Mouse (Mus musculus): ENCODE measurements at regions not wholly inside any gene's neighbourhood (a gene's known extent, or its start where the extent isn't known, plus 50 kb on each side); places are given as distances from the start of the nearest gene placed in this dataset.

GRCm38 (mm10) chr8:35915878-35916518 lies 150.4 kb downstream of the Gm19410 start:
- no peak overlapping the region for H3K4me2 ChIP-seq
- no peaks in the 10 kb centered on the region for H3K27me3 ChIP-seq
- peaks cover 6% of the 10 kb centered on the region for H3K4me1 ChIP-seq (replicated peaks)
- no peaks in the 10 kb centered on the region for H3K9me3 ChIP-seq
- no peak overlapping the region for H3K27ac ChIP-seq (replicated peaks)
- no peak overlapping the region for H3K4me3 ChIP-seq
- 88% methylated on average over 10 of the region's 10 CpGs for WGBS
- no peaks in the 10 kb centered on the region for H3K36me3 ChIP-seq
- ATAC-seq (ENCODE audit: low read depth): no peak
- H3K9ac ChIP-seq: no peak overlapping the region

- WGBS: 73% methylated on average over 3 of the region's 3 CpGs
- H3K36me3 ChIP-seq: no peaks in the 10 kb centered on the region
These were observed 152.0 kb downstream of the Gm19410 start for GRCm38 (mm10) chr8:35917573-35917972.

GRCm38 (mm10) chr8:35919451-35919850 lies 153.9 kb downstream of the Gm19410 start:
- Histone ChIP-seq H3K9me3 (no peaks in the 10 kb centered on the region), H3K27me3 (no peaks in the 10 kb centered on the region), H3K36me3 (no peaks in the 10 kb centered on the region), H3K4me2 (no peak overlapping the region), H3K9ac (no peak overlapping the region), H3K4me1 (replicated peaks) (peaks cover 9% of the 10 kb centered on the region), H3K27ac (replicated peaks) (no peak overlapping the region), H3K4me3 (no peak overlapping the region)
- no peak for ATAC-seq (ENCODE audit: low read depth)
- WGBS: 81% methylated on average over 6 of the region's 6 CpGs

More at GRCm38 (mm10) chr8:35917573-35917972, 152.0 kb downstream of the Gm19410 start:
- H3K4me1 ChIP-seq (replicated peaks): peaks cover 6% of the 10 kb centered on the region
- no peak for ATAC-seq (ENCODE audit: low read depth)
- no peak overlapping the region for H3K4me3 ChIP-seq
- no peaks in the 10 kb centered on the region for H3K27me3 ChIP-seq
- no peak overlapping the region for H3K9ac ChIP-seq
- H3K4me2 ChIP-seq: no peak overlapping the region
- H3K9me3 ChIP-seq: no peaks in the 10 kb centered on the region
- no peak overlapping the region for H3K27ac ChIP-seq (replicated peaks)

GRCm38 (mm10) chr8:35919859-35920675 lies 154.5 kb downstream of the Gm19410 start:
- no peaks in the 10 kb centered on the region for H3K27me3 ChIP-seq
- WGBS: 42% methylated on average over 8 of the region's 8 CpGs

GRCm38 (mm10) chr8:35924026-35924425 lies 158.4 kb downstream of the Gm19410 start:
- H3K9me3 ChIP-seq: no peaks in the 10 kb centered on the region
- H3K4me2 ChIP-seq: no peak overlapping the region
- no peak overlapping the region for H3K4me3 ChIP-seq
- WGBS: 74% methylated on average over 1 of the region's 1 CpGs
- peaks cover 9% of the 10 kb centered on the region for H3K4me1 ChIP-seq (replicated peaks)
- no peaks in the 10 kb centered on the region for H3K27me3 ChIP-seq
- H3K9ac ChIP-seq: no peak overlapping the region
- no peak overlapping the region for H3K27ac ChIP-seq (replicated peaks)
- no peak for ATAC-seq (ENCODE audit: low read depth)
- no peaks in the 10 kb centered on the region for H3K36me3 ChIP-seq

More at GRCm38 (mm10) chr8:35919859-35920675, 154.5 kb downstream of the Gm19410 start:
- Histone ChIP-seq H3K4me3 (no peak overlapping the region), H3K4me1 (replicated peaks) (peaks cover 9% of the 10 kb centered on the region), H3K27ac (replicated peaks) (no peak overlapping the region), H3K9me3 (no peaks in the 10 kb centered on the region), H3K4me2 (no peak overlapping the region), H3K9ac (no peak overlapping the region), H3K36me3 (no peaks in the 10 kb centered on the region)
- ATAC-seq (ENCODE audit: low read depth): no peak; the same call in 1 of the 2 replicates

GRCm38 (mm10) chr8:35927408-35927871 lies 161.8 kb downstream of the Gm19410 start:
- Histone ChIP-seq H3K4me2 (no peak overlapping the region), H3K9me3 (no peaks in the 10 kb centered on the region), H3K36me3 (no peaks in the 10 kb centered on the region), H3K27me3 (no peaks in the 10 kb centered on the region), H3K4me3 (no peak overlapping the region), H3K4me1 (replicated peaks) (0 out of 2 replicates have a peak, but pooled peaks cover 3% of the 10 kb centered on the region), H3K27ac (replicated peaks) (no peak overlapping the region), H3K9ac (no peak overlapping the region)
- ATAC-seq (ENCODE audit: low read depth): no peak
- 78% methylated on average over 5 of the region's 5 CpGs for WGBS

- Histone ChIP-seq H3K9me3 (no peaks in the 10 kb centered on the region), H3K4me2 (no peak overlapping the region), H3K4me3 (no peak overlapping the region), H3K27me3 (no peaks in the 10 kb centered on the region), H3K36me3 (no peaks in the 10 kb centered on the region), H3K27ac (replicated peaks) (no peak overlapping the region), H3K9ac (no peak overlapping the region), H3K4me1 (replicated peaks) (peaks cover 12% of the 10 kb centered on the region)
- ATAC-seq (ENCODE audit: low read depth): no peak
- 46% methylated on average over 4 of the region's 4 CpGs for WGBS
These were observed 164.7 kb downstream of the Gm19410 start for GRCm38 (mm10) chr8:35930291-35930690.

GRCm38 (mm10) chr8:35933186-35934114 lies 167.9 kb downstream of the Gm19410 start:
- Histone ChIP-seq H3K9me3 (no peaks in the 10 kb centered on the region), H3K36me3 (no peaks in the 10 kb centered on the region), H3K4me3 (no peak overlapping the region), H3K27ac (replicated peaks) (peak overlapping the region; percentile 89), H3K9ac (no peak overlapping the region), H3K27me3 (no peaks in the 10 kb centered on the region), H3K4me1 (replicated peaks) (peaks cover 12% of the 10 kb centered on the region), H3K4me2 (no peak overlapping the region)
- WGBS: 31% methylated on average over 13 of the region's 13 CpGs
- ATAC-seq (ENCODE audit: low read depth): peak; percentile 97

GRCm38 (mm10) chr8:35934115-35934607 lies 168.6 kb downstream of the Gm19410 start:
- Histone ChIP-seq H3K4me1 (replicated peaks) (peaks cover 12% of the 10 kb centered on the region), H3K27me3 (no peaks in the 10 kb centered on the region), H3K9ac (no peak overlapping the region), H3K27ac (replicated peaks) (peak overlapping the region; percentile 89), H3K4me3 (no peak overlapping the region), H3K9me3 (no peaks in the 10 kb centered on the region), H3K36me3 (no peaks in the 10 kb centered on the region), H3K4me2 (no peak overlapping the region)
- peak; percentile 38 for ATAC-seq (ENCODE audit: low read depth)
- WGBS: 58% methylated on average over 7 of the region's 7 CpGs

GRCm38 (mm10) chr8:35935034-35935433 lies 169.4 kb downstream of the Gm19410 start:
- H3K9ac ChIP-seq: no peak overlapping the region
- no peaks in the 10 kb centered on the region for H3K36me3 ChIP-seq
- no peak for ATAC-seq (ENCODE audit: low read depth)
- H3K27ac ChIP-seq (replicated peaks): peak overlapping the region; percentile 89
- H3K9me3 ChIP-seq: no peaks in the 10 kb centered on the region
- H3K4me2 ChIP-seq: no peak overlapping the region
- no peak overlapping the region for H3K4me3 ChIP-seq
- peaks cover 12% of the 10 kb centered on the region for H3K4me1 ChIP-seq (replicated peaks)
- no peaks in the 10 kb centered on the region for H3K27me3 ChIP-seq
- 84% methylated on average over 1 of the region's 1 CpGs for WGBS

GRCm38 (mm10) chr8:35939199-35939598 lies 173.6 kb downstream of the Gm19410 start:
- no peaks in the 10 kb centered on the region; the same call in 1 of the 2 replicates for H3K9me3 ChIP-seq
- H3K9ac ChIP-seq: no peak overlapping the region
- H3K4me3 ChIP-seq: no peak overlapping the region
- H3K27ac ChIP-seq (replicated peaks): no peak overlapping the region
- no peak overlapping the region for H3K4me2 ChIP-seq
- H3K36me3 ChIP-seq: no peaks in the 10 kb centered on the region
- WGBS: 89% methylated on average over 9 of the region's 9 CpGs
- no peaks in the 10 kb centered on the region for H3K27me3 ChIP-seq
- H3K4me1 ChIP-seq (replicated peaks): no peaks in the 10 kb centered on the region; the same call in 1 of the 2 replicates
- ATAC-seq (ENCODE audit: low read depth): no peak
